Mouse (Mus musculus) layer of hippocampus, adult 9-11 months (tissue): ENCODE measurements around the gene Tmem170b.
A peak's percentile ranks its signal among the peaks of the same experiment; 100 is the strongest.

Source experiments
- DNase-seq: peaks from one replicate; pipeline ENCODE4 v3.0.0; 2022

The Tmem170b gene

DNA sequence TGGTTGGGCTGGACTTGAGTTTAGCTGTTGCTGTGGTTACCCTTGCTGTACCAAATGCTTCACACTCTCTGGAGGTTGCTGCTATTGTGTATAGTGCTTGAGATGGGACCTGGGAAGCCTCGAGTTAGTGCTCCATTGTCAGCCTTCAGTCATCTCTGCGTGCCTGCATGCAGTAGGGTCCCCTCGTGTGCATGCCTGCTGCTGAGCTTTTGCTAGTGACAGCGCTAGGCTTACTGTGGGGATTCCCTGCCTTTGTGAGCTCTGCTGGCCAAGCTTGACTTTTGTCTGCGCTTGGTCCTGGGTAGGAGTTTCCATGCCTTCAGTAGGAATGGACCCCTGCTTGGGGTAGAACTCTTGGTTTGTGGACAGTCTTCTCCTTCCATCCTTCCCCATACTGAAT lies 9.3 kb downstream of the Tmem170b start:
- no peak for DNase-seq

DNA sequence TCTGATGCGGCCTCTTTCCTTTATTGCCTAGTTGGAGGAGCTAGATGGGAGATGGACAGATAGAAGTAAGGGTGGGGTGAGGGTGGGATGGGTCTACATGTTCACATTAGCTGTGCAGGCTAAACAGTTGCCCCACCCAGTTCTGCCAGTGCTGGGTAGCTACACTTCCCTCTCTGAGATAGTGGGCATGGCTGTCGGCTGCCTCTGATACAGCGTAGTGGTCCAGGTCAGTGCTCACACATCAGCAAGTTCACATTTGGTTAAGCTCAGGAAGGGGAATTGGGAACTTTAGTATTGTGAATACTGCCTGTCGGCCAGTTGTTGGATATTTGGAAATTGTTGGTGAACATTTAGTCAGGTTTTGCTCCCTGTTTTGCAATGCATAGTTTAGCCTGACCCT lies 13.8 kb downstream of the Tmem170b start:
- no peak for DNase-seq

DNA sequence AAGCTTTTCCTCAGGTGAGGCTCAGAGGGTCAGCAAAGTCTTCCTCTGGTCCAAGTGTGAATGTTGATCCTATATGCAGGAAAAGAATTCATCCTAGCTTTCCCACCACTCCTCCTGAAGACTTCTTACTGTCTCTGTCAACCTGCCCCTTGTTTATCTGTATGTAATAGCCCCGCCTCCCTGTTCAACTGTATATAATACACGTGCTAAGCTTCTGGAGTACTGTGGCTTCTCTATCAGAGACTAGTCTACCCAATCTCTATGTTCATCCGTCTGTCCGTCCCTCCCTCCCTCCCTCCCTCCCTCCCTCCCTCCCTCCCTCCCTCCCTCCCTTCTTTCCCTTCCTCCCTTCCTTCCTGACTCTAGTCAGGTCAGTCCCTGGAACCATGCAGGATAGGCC lies 14.4 kb downstream of the Tmem170b start:
- DNase-seq: no peak

DNA sequence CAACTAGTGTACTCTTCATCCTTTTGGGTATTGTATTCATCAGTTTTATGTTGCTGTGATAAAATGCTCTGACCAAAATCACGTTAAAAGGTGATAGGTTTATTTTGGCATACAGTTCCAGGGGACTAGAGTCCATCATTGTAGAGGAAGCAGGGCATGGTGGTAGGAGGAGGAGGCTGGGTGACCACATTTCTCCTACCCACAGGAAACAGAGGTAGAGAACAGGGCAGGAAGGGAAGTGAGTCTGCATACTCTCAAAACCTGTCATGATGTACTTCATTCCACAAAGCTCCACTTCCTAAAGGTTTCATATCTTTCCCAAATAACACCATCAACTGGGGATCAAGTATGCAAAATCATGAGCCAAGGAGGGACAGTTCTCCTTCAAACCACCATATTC lies 18.4 kb downstream of the Tmem170b start:
- DNase-seq: no peak

DNA sequence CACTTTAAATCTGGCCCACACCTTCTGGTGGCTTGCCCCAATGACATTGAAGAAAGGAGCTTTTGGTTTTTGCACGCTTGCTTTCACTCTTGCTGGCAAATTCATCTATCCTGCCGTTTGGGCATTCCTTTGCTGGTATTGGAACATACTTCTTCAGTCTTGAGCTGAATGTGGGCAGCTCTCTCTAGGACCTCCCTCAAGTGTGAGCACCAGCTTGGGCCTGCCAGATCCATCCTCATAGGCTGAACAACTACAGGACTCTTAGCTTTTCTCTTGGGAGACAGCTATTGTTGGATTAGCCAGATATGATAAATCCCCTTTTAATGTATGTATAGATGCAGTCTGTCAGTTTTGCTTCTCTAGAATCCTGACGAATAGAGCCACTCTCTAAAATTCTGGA lies 19.5 kb downstream of the Tmem170b start:
- DNase-seq: no peak

DNA sequence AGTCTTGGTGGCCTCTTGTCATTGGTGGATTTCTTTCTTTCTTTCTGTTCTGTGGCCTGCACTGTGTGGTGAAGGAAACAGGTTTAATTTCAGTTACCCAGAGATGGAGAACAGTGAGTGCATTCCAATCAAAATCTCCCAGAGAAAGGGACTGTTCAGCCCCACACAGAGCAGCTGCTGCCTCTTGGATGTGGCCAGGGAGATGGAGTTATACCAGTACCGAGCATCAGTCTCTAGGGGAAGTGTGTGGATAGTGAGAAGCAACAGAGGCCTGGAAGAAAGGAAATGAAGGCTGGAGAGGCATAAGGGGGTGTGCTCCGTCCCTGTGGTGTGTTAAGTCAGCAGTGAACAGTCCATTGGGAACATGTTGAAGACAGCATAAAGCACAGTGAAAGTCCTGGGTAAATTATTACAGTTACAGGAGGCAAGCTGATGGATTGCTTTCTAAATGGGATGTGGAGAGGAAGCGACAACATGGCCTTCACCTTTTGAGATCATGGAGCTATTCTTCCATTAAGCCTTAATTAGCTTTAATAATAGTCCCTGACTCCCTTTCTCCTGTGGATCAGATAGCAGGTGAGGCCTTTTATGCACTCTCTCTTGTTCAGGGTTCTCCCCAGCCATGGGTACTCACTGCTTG lies 21.7 kb downstream of the Tmem170b start:
- DNase-seq: no peak

DNA sequence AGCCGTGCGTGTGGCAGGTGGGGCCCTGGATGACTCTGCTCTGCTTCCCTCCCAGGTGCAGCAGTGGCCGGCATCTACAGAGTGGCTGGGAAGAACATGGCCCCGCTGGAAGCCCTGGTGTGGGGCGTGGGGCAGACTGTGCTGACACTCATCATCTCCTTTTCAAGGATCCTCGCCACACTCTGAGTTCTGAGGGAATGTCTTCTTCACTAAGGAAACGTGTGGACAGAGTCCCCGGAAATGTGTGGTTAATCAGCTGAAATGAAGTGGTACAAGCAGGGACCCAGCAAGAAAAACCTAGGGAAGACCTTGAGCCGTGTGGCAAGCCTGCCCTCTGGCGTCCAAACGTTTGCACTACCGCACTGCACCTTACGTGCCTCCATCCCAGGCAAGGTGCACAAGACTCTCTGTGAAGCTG lies 28.7 kb downstream of the Tmem170b start:
- DNase-seq: peak; percentile 52

DNA sequence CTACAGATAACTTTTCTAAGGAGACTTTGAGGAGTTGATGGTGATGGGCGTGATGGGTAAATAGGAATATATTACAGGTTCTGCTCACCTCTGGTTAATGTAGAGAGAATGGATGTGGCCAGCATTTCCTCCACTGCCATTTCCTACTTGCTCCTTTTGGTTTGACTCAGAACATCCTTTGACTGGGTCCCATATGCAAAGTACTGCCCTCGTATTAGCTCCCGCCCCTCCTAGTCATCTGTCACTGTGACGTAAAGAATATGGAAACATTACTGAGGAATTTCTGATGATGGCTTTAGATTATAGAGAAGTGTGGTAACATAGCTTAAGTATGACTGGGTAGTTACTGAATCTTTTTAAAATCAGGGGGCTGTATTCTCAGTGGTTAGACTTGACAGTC lies 32.4 kb downstream of the Tmem170b start:
- no peak for DNase-seq

DNA sequence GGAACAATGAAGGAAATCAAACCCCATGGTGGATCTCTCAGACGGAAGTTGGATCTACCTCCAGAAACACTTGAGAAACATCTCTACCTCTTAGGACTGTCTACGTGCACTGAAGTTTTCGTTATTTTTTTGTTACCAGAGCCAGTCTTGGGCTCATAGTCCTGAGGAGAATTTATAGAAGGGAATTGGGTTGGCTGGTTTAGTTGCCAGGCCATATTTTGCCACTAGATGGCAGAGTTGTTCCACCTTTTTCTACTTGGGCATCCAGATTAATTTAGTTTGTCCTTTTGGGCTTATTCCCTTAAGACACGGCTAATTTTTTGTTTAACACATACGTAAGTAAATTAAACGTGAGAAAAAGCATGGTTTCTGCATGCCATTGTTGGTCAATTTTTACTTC lies 37.1 kb downstream of the Tmem170b start:
- DNase-seq: peak; percentile 34

DNA sequence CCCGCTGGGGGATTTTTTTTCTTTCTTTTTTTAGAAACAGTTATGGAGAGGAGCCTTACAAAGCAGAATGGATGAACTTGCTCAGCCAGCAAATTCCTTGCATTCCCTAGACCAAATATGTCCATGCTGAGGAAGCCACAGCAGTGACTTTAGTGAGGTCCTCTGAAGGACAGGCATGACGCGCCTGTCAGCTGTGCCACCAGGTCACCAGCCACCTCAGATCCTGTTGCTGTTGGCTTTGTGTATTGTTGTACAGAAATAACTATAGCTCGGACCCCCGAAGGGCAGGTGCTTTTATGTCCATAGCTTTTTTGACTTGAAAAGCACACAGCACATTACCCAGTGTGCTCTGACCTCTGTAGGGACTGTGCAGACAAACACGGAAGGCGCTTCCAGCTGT lies 38.1 kb downstream of the Tmem170b start:
- DNase-seq: no peak

DNA sequence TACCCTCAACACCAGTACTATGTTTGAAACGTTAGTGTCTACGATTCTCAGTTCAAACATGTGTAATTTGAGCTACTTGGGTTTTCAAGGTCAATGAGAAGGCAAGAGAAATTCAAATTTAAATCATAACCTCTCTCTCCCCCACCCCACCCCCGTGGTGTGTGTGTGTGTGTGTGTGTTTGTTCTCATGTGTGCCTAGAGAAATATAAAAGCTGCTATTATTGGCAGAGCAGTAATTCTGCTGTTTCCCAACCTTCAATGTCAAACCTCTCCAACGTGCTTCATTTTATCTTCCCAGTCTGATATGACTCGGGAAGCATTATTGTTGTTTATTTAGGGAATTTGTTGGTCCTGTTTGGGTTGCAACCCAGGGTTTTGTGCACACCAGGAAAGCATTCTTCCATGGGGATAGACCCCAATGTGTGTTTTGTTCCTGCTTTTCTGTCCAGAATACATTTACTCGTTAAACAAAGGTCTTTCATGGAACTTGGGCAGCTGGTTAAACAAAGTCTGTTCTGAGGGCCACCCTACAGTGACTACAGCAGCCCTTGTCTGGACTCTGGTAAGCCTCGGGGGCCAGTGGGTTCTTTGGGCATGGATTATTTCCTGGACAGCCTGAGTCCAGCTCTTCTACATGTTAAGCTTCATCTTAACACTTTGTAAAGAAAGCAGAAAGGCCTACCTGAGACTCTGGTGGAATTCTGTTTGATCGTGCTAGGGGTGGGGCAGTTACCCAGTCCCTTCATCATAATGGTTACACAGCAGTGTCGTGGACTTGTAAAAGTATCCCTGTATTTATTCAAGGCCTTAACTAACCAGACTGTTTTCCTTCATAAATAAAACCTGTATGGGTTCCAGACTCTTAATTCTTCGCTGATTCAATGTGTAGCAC lies 39.1 kb downstream of the Tmem170b start:
- DNase-seq: no peak

DNA sequence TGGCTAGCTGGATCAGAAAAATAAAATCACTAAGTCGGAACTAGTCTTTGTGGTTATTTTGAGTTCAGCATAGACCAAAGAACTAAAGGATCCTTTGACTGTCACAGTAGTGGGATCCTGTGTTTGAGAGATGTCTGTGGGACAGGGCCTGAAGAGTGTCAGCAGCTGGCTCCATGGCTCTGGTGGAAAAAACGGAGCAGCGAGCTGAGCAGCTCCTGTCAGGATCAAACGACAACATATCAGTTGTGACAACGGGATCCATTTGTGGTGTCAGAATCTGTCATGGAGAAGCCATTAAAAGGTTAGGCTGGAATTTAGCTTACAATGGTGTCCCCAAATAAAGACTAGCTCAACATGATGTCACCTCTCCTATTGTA lies 39.8 kb downstream of the Tmem170b start:
- DNase-seq: no peak

DNA sequence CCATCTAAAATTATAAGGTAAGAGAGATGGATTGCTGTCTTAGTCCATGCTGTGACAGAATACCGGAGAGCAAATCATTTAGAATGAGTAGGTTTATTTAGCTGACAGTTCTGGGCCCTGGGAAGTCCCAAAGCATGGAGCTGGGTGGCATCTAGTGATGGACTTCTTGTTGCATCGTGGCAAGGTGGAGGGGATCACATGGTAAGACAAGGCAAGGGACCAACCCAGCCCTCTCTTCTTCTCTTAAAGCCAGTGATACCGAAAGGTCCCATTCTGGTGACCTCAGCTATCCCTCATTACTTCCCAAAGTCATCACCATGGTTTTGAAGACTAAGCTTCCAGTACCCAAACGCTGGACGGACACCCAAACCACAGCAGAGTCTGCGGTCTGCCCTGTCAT lies 42.3 kb downstream of the Tmem170b start:
- DNase-seq: no peak

DNA sequence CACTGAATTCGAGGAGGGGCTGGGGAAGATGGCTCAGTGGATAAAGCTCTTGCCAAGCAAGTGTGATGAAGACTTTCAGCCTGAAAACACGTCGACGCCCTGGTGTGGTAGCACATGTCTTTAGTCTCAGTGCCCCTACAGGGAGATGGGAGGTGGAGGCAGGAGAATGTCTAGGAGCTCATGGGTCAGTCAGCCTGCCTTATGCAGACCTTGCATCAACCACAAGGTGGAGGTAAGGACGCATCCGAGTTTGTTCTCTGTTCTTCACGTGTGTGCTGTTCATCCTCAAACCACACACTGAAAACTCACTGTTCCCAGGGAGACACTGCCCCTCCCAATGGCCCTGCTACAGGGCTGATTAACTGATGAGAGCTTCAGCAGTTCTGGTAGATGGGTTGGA lies 45.0 kb downstream of the Tmem170b start:
- no peak for DNase-seq

DNA sequence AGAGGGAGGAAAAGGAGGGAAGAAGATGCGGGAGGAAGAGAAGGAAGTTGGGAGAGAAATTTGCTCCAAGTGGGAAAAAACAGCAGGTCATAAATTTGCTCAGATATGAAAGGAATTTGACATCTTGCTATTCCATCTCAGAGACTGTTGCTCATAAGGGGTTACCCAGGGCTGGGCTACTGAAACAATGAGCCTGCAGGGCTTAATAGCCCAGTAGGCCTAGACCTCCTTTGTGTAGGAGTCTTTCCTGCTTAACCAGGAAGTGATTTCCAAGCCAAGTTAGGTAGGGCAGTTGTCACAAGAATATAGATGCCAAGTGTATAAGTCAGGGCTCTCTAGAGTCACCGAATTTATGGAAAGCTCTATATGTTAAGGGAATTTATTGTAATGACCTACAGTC lies 48.1 kb downstream of the Tmem170b start:
- no peak for DNase-seq

DNA sequence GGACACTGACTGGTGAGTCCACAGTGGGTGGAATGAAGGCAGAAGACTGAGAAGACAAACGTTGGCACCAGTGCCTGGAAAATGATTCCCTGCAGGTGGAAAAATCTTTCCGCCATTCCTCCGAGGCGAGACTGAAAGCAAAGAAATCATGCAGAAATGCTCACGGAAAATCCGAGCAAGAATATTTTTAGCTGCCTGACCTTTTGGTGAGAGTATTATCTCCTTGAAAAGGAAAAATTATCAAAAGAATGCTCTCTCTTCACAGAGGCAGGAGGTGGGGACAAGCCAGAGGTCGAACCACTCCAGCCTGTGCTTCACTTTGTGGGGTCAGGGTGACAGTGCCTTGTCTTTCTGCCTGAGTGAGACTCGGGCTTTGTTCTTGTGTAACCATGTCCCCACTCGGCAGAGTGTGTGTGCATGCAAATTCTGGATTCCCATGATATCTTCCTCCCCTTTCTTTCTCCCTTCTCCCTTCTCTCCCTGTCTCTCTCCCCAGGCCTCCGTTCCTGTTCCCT lies 49.9 kb downstream of the Tmem170b start:
- DNase-seq: no peak

DNA sequence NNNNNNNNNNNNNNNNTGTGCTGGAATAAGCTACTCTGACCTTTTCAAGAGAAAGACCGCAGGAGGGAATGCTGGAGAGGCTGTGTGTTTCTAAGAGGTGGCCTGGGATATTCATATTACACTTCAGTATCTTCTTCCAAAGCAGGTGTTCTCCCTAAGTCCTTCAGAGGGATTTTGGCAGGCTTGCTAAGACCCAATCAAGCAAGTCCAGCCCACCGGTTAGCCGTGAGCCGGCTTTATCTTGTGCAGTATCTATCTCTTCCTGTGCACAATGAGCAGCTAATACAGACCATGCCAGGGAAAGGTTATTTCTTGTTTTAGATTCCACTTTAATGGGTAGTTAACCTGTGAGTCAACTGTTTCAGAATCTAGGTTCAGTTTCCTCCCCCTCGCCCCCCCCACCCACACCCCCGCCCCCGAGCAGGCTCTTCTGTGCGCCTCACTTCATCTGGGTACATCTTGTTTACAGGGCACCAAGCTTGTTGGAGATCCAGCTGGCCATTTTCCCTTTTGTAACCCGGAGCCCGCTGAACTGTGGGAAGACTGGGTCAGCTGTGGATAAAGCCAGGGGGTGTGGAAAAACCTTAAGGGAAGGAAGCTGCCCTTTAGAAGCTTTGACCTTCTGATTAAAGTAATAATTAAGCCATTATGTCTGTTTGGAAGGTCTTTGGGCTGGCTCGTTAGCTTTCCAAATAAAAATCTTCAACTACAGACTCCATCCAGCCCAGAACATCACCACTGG lies 54.5 kb downstream of the Tmem170b start:
- peak; percentile 26 for DNase-seq

DNA sequence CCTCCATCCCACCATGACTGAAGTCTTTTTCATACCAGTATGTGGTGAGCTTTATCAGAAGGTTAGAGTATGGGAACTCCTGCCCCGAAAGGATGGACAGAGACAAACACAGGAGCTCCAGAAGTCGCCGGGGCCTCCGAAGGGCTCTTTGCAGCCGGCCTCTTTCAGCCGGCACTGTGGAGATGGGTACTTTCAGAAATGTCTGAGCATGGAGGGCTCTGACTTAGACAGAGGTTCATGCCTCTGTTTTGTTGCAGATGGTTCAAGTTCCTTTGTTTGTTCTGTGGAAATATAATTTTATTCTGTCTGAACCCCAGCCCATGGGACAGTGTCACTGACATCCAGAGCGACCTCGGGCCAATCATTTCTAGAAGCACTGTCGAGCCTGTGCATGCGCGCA lies 55.4 kb downstream of the Tmem170b start:
- DNase-seq: no peak

DNA sequence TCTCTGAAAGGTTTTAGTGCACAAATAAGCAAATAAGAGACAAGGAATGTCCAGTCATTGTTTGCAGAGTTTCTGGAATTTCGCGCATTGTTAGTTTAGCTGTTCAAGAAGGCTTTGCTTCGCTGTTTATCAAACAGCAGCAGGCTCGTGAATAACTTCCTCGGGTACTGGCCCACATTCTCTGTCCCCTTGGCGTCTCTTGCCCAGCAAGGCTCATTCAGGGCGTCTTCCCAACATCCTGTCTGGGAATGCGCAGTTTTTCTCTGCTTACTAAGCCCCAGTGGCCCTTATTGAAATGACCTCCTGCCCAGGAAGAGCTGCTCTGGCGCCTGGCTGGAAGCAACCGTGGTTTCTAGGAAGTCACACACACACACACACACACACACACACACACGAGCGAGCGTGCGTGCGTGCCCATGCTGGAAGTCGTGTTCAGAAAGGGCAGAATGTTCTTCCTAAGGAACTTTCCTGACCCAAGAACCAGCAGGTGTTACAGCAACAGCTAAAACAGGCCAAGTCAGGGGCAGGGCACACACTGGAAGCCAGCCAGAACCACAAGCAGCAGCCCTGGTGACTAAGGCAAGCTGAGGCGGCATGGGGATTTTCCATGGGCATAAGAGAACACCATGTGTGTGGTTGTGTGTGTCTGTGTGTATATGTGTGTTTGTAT lies 56.8 kb downstream of the Tmem170b start:
- no peak for DNase-seq

DNA sequence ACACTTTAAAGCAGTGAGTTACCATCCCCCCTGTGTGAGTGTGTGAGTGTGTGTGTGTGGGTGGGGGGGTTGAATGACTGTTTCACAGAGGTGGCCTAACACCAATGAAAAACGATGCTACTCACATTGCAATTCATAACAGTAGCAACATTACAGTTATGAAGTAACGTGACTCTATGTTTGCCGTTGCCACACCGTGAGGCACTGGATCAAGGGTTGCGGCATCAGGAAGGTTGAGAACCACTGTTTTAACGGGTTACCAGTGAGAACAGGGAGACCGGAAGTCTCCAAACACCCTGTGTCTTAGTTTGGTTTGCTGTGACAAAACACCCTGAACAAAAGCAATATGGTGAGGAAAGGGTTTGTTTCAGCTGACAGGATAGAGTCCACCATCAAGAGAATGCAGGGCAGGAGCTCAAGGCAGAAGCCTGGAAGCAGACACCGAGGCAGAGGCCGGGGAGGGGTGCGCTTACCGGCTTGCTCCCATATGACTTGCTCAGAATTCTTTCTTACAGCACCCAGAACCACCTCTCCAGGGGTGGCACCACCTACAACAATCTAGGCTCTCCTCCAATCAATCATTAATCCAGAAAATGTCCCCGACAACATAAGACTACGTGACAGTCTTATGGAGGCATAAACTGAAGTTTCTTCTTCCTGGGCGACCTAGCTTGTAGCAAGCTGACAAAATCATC lies 57.9 kb downstream of the Tmem170b start:
- DNase-seq: no peak

DNA sequence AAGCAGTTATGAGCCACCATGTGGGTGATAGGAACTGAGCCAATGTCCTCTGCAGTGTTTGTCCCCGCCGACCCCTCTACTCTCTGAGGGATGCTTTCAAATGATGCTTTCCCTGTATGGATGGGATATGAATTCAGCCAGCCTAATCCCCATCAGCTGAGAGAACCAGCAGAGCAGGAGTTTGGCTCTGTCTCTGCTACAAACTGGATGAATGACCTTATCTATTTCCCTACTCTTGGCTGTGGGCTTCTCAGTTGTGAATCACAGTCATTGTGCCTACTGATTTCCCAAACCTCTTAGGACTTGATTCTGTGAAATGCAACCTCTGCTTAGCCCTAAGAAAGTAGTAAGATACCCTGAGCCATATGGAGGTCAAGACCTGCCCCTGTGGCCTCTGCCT lies 64.2 kb downstream of the Tmem170b start:
- no peak for DNase-seq

DNA sequence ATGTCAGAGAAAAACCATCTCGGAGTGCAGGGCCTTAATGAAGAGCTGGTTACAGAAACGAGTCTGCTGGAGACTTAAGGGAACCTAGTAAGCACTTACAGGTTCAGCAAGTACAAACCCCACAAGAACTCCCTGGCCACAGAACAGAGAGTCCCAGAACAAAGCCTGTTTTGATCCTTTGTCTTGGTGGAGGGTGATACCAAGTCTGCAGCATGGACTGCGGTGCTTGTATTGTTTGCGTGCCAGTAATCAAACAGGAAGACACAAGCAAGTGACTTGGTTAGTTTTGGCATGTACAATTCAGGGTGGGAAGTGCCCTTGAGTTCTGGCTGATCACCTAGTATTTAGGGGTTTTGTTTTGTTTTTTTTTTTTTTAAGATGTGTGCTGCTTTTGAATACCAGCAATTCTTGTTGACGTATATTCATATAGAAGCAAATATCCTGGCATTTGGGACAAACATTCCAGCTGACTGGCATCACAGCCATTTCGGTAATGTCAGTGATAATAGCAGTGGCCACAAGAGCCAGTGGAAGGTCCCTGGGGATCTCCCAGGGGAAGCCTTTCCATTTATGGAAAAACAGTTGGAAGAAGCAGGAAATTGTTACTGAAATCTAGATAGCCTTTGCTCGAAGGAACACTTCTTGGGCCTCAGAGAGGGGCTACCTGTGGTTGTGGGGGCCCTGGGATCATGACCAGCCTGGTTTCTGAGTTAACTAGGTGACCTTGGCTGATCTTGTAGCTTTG lies 64.9 kb downstream of the Tmem170b start:
- DNase-seq: no peak
